ENCODE assay signal across 18 mouse cellular contexts in the genomic region with DNA sequence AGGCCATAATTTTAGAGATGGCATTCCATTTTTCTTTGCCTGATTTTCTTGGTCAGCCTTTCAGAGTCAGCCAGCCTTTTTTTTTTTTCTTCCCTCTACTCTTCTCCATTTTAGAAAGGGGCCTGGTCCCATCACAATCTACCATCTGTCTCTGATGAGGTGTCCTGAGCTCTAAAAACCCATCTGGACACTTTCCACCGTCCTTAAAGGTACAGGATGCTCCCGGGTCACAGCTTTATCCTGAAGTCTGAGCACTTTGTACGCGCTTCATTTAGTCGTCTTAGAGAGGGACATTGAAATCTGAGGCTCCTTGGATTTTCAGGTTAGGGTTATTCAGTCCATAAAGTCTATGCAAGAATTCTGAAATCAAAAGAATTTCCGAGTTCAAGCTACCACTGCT.
"Had no signal": no experiment of that assay in that cellular context is flagged by ENCODE, and none has a peak within 500 bp of the region (broad histone marks: within the 10 kb centered on the region; RNA-seq: fewer than 3 reads in every experiment).

No protein-coding gene starts in this region.

- H3K9me3 ChIP-seq: limb, embryonic 12.5 days; limb, embryonic 15.5 days; midbrain, embryonic 12.5 days; neural tube, embryonic 13.5 days had no signal

- ATAC-seq: liver, postnatal 0 days; lung, postnatal 0 days; midbrain, embryonic 16.5 days had no signal

- H3K27ac ChIP-seq: kidney, postnatal 0 days; limb, embryonic 12.5 days; limb, embryonic 15.5 days; liver, embryonic 14.5 days; macrophage; midbrain, embryonic 12.5 days; neural tube, embryonic 13.5 days had no signal

- DNase-seq: liver, postnatal 0 days; lung, embryonic 14.5 days; retina, postnatal 1 day; right cerebral cortex, postnatal 25 days; spleen, adult 18-20 months; thymus, adult 18-20 months; thymus, postnatal 36 days had no signal

- H3K27me3 ChIP-seq: limb, embryonic 12.5 days; limb, embryonic 15.5 days; midbrain, embryonic 12.5 days; neural tube, embryonic 13.5 days had no signal

- H3K4me3 ChIP-seq: limb, embryonic 12.5 days; limb, embryonic 15.5 days; midbrain, embryonic 12.5 days; myocyte; neural tube, embryonic 13.5 days had no signal

- H3K36me3 ChIP-seq: limb, embryonic 12.5 days; limb, embryonic 15.5 days; midbrain, embryonic 12.5 days; neural tube, embryonic 13.5 days had no signal

- H3K9ac ChIP-seq: limb, embryonic 12.5 days; limb, embryonic 15.5 days; liver, embryonic 14.5 days; liver, postnatal 0 days; lung, embryonic 14.5 days; midbrain, embryonic 12.5 days; neural tube, embryonic 13.5 days had no signal

- H3K4me2 ChIP-seq: limb, embryonic 12.5 days; limb, embryonic 15.5 days; liver, embryonic 11.5 days; lung, embryonic 14.5 days; midbrain, embryonic 12.5 days; neural tube, embryonic 13.5 days had no signal
